Mouse (Mus musculus) hematopoietic stem cell, adult 5-6 weeks (primary cell): Measurements from ENCODE around the gene B4galt5. TPM values are rescaled to one million over a fixed set of nuclear protein-coding genes. Genes with fewer than 3 reads are reported as not detected.

Source experiments
- ATAC-seq, 2 experiments: fragments of 125-278 bp in 1 of 2; replicated peaks in 1 of 2; 2 replicates each; pipeline ENCODE4 v1.8.0; 2016 to 2017; ENCODE audit warnings: inconsistent platforms in 2 of 2, mild to moderate bottlenecking in 2 of 2, moderate number of reproducible peaks in 2 of 2, low read depth in 1 of 2, moderate TSS enrichment in 1 of 2; ENCODE audit not compliant: low FRiP score in 2 of 2, poor library complexity in 2 of 2, severe bottlenecking in 2 of 2, insufficient read depth in 1 of 2, low TSS enrichment in 1 of 2
- total RNA-seq: library from RNA; stranded (forward); fragments of 172-1452, 232-1000 nt; gene quantifications from 2 replicates; pipeline ENCODE4 v1.2.3, GENCODE M21; 2017

The B4galt5 gene
- total RNA-seq, 1 experiment from 2014 or later = 21.1 TPM

DNA sequence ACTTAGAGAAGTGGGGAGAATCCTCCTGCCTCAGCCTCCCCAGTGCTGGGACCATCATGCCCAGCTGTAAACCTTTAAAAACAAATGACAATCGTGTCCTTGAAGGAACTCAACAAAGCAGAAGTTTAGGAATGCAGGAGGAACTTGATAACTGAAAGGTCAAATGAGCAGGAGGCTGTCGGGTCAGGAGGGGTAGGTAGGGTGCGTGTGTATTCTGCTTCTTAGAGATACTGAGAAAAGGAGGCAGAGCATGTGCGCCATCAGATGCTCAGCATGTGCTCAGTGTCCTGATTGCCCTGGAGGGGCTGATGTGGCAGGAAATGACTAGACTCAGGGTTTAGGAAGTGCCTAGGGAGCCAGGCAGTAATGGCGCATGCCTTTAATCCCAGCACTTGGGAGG is 95.5 kb downstream of the B4galt5 start:
- ATAC-seq = no peak

DNA sequence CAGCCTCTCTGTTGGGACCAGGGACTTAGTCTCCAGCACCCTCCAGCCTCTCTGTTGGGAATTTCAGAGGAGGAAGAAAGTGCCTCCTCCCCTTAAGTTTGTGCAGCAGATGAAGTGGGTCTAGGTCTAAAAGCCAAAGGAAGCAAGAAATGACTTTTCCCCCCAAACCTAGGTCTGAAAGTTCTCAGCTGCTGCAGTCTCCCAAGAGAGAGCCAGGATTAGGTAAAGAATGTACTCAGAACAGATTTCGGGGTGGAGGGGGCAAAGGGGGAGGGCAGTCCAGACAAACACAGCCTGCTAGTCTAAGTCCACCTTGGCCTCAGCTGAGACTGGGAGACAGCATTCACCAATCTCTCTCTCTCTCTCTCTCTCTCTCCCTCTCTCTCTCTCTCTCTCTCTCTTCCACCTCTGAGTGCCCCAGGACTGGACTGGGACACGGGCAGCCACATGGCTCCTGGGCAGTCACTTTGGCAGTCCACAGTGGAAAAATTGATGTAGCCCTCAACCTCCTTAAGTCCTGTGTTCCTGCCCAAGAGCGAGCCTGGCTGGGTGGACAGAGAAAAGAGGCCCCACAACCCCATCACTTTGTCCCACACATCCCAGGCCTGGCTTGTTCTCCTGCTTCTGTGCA is 96.8 kb downstream of the B4galt5 start:
- no peak for ATAC-seq

DNA sequence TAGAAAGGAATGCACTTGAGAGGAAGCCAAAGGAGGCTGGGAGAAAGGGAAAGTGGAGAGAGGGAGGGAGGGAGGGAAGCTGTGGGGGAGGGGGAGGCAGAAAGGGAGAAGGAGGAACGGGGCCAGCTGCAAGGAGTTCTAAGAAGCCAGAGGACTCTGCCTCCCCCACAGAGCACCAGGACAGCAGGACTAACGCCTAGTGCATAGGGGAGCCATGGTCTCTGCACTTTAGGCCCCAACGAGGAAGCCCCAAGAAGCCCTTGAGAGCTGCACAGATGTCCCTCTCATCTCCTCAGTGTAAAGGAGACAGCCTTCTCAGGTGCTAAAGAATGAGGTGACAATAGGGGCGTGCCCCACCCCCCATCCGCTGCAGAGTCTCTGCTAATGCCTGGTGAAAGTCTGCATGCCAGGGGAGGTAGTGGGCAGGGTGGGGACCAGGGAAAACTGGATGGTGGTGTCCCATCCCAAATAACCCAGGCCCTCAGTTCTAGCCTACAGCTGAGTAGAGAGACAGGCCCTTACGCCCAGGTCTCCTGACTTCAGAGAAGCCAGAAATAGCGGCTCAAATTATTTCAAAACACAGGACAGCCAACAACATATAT is 98.1 kb downstream of the B4galt5 start:
- no peak for ATAC-seq

- no peak for ATAC-seq
These were observed 98.8 kb downstream of the B4galt5 start for GRCm38 (mm10) chr2:167250003-167250735.

GRCm38 (mm10) chr2:167249591-167249990 is 99.4 kb downstream of the B4galt5 start:
- ATAC-seq = no peak

Other genes with a start within 250 kb of the B4galt5 start
- 1.4 and 2.6 TPM in 2 replicates for gene Kcnb1, start 159.0 kb downstream of the B4galt5 start, total RNA-seq
- not detected in 2 replicates for gene Ptgis, start 108.6 kb downstream of the B4galt5 start, total RNA-seq
- 38.8 and 56.3 TPM in 2 replicates for gene Slc9a8, start 72.5 kb upstream of the B4galt5 start, total RNA-seq
- gene Rnf114, start 143.5 kb upstream of the B4galt5 start, total RNA-seq = 43.0 and 53.4 TPM in 2 replicates
- 11.6 and 16.9 TPM in 2 replicates for gene Spata2, start 143.7 kb upstream of the B4galt5 start, total RNA-seq
- gene Snai1, start 189.0 kb upstream of the B4galt5 start, total RNA-seq = not detected in 2 replicates